Mouse (Mus musculus): Measurements from ENCODE around the gene Klhdc3. TPM values are rescaled to one million over a fixed set of nuclear protein-coding genes. Genes with fewer than 3 reads are reported as not detected.
A peak's percentile ranks its signal among the peaks of the same experiment; 100 is the strongest.

Klhdc3 gene
- polyA plus RNA-seq, 1 experiment from 2014 or later = 133 TPM

DNA sequence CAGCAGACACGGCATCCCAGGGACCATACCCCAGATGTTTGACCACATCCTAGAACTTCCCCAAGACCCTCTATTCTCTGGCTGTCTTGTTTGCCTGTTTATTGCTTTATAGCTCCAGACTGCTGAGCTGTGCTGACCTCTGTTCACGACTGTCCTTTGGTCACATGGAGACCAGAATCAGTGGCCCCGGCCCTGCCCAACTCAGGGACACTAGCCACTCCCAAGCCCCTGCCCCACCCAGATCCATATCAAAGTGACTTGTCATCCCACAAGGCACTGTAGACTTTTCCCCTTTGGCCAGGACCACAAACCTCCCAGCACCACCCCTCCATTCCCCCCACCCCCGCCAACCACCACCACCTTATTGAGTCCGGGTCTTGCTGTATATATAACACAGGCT lies 18.5 kb upstream of the Klhdc3 start:
- peaks cover 28% of the 10 kb centered on the region for H3K4me1 ChIP-seq
- H3K4me3 ChIP-seq = no peak overlapping the region
- no peak overlapping the region for H3K27ac ChIP-seq
- H3K27me3 ChIP-seq = no peaks in the 10 kb centered on the region
- peaks cover 50% of the 10 kb centered on the region for H3K36me3 ChIP-seq
- no peak overlapping the region; the same call in 1 of the 2 replicates for H3K9ac ChIP-seq
- no peaks in the 10 kb centered on the region for H3K9me3 ChIP-seq
- 88% methylated on average over 5 of the region's 5 CpGs for WGBS
- ATAC-seq (ENCODE audit: insufficient number of reproducible peaks, insufficient read depth, low FRiP score, low TSS enrichment, low read depth) = no peak
- no peak overlapping the region for H3K4me2 ChIP-seq

DNA sequence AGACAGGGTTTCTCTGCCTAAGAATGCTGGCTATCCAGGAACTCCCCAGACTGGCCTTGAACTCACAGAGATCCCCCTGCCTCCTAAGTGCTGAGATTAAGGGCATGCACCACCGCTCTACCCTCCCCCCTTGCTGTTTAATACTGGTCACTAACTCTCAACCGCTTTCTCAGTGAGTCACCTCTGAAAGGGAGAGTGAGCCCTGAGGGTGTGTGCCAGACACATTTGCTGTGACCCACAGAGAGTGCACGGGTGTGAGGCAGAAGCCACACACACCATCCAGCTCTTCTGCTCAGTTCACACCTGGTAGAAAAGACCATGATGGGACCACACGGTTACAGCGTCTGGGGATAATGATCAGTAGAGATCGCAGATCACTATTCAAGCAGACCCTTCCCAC lies 17.8 kb upstream of the Klhdc3 start:
- peaks cover 22% of the 10 kb centered on the region for H3K4me1 ChIP-seq
- no peak overlapping the region for H3K4me3 ChIP-seq
- no peak overlapping the region for H3K4me2 ChIP-seq
- H3K27me3 ChIP-seq = no peaks in the 10 kb centered on the region
- ATAC-seq (ENCODE audit: insufficient number of reproducible peaks, insufficient read depth, low FRiP score, low TSS enrichment, low read depth) = no peak
- peaks cover 53% of the 10 kb centered on the region for H3K36me3 ChIP-seq
- H3K9me3 ChIP-seq = no peaks in the 10 kb centered on the region
- no peak overlapping the region for H3K9ac ChIP-seq
- WGBS = 82% methylated on average over 6 of the region's 6 CpGs
- no peak overlapping the region for H3K27ac ChIP-seq

DNA sequence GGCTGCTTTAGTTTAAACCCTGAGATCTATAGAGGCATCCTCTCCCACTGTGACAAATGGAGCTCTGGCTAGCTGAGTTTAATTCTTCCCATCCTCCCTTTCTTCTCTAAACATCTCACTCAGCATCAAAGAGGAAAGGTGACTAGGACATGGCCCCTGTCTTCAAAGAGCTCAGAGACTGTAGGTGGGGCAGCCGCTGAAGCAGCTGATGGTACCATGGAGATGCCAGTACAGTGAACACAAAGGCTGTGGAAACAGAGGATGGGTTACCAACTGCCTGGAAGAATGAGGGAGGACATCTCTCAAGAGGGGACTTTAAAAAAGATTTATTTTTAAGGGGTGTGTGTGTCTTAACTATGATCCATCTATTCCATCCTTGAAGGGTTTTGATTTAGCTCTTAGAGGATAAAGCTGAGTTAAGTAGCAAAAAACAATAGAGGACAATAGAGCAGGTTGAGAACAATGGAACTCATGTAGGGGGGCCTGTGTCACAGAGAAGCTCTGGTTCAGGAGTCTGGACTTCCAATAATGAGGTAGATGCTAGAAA lies 13.9 kb upstream of the Klhdc3 start:
- H3K4me1 ChIP-seq = no peaks in the 10 kb centered on the region
- no peak overlapping the region for H3K4me3 ChIP-seq
- H3K9me3 ChIP-seq = no peaks in the 10 kb centered on the region
- H3K27me3 ChIP-seq = no peaks in the 10 kb centered on the region
- H3K36me3 ChIP-seq = peaks cover 48% of the 10 kb centered on the region
- WGBS = 85% methylated on average over 1 of the region's 1 CpGs
- H3K27ac ChIP-seq = no peak overlapping the region
- H3K9ac ChIP-seq = no peak overlapping the region
- ATAC-seq (ENCODE audit: insufficient number of reproducible peaks, insufficient read depth, low FRiP score, low TSS enrichment, low read depth) = no peak
- no peak overlapping the region for H3K4me2 ChIP-seq

DNA sequence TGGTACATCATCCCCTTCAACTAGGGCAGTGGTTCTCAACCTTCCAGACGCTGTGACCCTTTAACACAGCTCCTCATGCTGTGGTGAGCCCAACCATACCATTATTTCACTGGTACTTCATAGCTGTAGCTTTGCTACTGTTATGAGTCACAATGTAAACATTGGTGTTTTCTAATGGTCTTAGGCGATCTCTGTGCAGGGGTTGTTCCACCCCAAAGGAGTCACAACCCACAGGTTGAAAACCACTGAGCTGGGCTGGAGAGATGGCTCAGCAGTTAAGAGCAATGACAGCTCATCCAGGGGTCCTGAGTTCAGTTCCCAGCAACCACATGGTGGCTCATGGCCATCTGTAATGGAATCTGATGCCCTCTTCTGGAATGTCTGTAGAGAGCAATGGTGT lies 10.7 kb upstream of the Klhdc3 start:
- Histone ChIP-seq H3K4me2 (no peak overlapping the region), H3K36me3 (peaks cover 38% of the 10 kb centered on the region), H3K4me3 (no peak overlapping the region), H3K4me1 (no peaks in the 10 kb centered on the region), H3K9ac (no peak overlapping the region), H3K9me3 (no peaks in the 10 kb centered on the region), H3K27ac (no peak overlapping the region), H3K27me3 (no peaks in the 10 kb centered on the region)
- ATAC-seq (ENCODE audit: insufficient number of reproducible peaks, insufficient read depth, low FRiP score, low TSS enrichment, low read depth) = no peak
- WGBS = 88% methylated on average over 2 of the region's 2 CpGs

DNA sequence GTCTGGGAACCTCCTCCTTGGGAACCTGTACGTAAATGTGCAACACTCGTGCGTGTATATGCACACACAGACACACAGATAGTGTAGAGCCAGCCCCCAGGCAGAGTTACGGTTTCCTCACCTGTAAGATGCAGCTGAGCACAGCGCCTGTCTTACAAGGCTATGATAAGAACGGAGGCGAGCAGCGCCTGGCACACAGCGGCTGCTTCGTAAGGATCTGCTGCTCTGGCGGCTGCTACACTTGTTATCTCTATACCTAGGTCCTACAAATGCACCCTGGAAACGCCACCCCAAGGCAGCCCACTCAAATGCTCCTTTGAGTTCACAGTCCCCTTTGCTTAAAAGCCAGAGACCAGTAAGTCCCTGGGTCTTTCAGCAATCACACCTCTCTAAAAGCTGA lies 10.0 kb upstream of the Klhdc3 start:
- no peaks in the 10 kb centered on the region for H3K9me3 ChIP-seq
- 96% methylated on average over 12 of the region's 12 CpGs for WGBS
- H3K9ac ChIP-seq = no peak overlapping the region
- H3K4me1 ChIP-seq = no peaks in the 10 kb centered on the region
- H3K27me3 ChIP-seq = no peaks in the 10 kb centered on the region
- ATAC-seq (ENCODE audit: insufficient number of reproducible peaks, insufficient read depth, low FRiP score, low TSS enrichment, low read depth) = no peak
- no peak overlapping the region for H3K27ac ChIP-seq
- no peak overlapping the region for H3K4me3 ChIP-seq
- H3K36me3 ChIP-seq = peaks cover 38% of the 10 kb centered on the region
- no peak overlapping the region for H3K4me2 ChIP-seq

DNA sequence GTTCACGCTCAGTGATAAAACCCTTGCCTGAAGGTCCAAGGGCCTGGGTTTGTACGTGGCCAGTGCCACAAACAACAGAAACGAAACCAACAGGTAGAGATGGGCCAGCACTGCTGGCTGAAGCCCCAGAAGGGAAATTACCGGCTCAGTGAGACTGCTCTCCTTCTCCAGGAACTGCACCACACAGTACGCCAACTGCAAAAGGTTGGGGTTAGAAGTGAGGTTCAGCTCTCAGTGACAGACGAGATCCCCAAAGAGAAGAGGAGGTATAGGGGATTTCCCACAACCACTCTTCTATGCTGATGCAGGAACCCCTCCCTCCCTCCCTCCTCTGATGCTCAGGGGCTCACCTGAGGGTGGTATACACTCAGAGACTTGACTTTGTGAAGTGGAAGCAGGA lies 5.2 kb upstream of the Klhdc3 start:
- H3K9me3 ChIP-seq = no peaks in the 10 kb centered on the region
- peaks cover 53% of the 10 kb centered on the region for H3K36me3 ChIP-seq
- no peak overlapping the region for H3K9ac ChIP-seq
- H3K4me2 ChIP-seq = no peak overlapping the region
- H3K4me1 ChIP-seq = peaks cover 9% of the 10 kb centered on the region
- H3K4me3 ChIP-seq = no peak overlapping the region
- H3K27ac ChIP-seq = no peak overlapping the region
- ATAC-seq (ENCODE audit: insufficient number of reproducible peaks, insufficient read depth, low FRiP score, low TSS enrichment, low read depth) = no peak
- no peaks in the 10 kb centered on the region for H3K27me3 ChIP-seq
- WGBS = 91% methylated on average over 6 of the region's 6 CpGs

DNA sequence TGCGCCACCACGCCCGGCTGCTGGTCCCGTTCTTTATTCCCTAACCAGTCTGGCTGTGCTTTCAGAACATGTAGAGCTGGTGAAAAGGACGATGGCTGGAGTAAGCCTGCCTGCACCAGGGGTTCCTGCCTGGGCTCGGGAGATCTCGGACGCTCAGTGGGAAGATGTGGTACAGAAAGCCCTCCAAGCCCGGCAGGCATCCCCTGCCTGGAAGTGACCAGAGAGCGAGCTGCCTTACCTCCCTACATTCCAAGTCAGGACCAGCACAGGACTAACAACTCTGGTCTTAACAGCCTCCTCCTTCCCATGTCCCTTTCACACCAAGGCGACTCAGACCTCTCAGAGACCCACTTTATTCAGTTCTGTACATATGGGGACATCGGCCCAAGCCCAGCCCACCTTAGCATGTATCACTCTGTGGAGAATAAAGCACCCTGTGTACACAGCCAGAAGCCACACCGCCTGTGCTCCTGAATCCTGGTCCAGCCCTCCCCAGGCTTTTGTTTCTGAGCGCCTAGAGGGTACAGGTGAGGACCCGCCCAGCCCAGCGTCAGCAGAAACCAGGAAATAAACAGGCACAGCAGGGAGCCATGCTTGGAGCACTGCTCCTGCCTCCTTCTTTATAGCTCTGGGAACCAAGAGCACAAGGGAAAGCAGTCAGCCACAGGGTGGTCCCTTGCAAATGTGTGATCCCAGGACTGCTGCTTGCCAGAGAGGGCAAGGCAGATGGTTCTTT lies 2.1 kb upstream of the Klhdc3 start:
- Histone ChIP-seq H3K9ac (no peak overlapping the region), H3K9me3 (no peaks in the 10 kb centered on the region), H3K4me3 (no peak overlapping the region), H3K4me2 (no peak overlapping the region), H3K27ac (no peak overlapping the region), H3K4me1 (peaks cover 27% of the 10 kb centered on the region), H3K36me3 (peaks cover 59% of the 10 kb centered on the region), H3K27me3 (no peaks in the 10 kb centered on the region)
- ATAC-seq (ENCODE audit: insufficient number of reproducible peaks, insufficient read depth, low FRiP score, low TSS enrichment, low read depth) = no peak
- WGBS = 81% methylated on average over 16 of the region's 16 CpGs

DNA sequence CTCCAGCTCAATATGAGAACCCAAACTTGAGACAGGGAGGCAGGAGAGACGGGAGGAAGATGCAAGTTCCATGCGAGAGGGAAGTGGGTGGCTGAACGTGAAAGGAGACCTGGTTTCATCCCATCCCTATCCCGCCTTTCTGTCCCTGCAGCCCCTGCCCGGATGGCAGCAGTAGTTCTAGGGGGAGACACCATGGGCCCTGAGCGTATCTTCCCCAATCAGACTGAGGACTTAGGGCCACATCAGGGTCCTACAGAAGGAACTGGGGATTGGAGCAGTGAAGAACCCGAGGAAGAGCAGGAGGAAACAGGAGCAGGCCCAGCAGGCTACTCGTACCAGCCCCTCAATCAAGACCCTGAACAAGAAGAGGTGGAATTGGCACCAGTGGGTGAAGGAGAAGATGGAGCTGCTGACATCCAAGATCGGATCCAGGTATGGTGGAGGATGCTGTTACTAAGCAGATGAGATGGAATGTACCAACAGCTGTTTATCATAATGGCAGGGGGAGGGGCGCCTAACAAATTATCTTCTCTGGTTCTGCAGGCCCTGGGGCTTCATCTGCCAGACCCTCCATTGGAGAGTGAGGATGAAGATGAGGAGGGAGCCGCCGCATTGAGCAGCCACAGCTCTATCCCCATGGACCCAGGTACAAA lies 878 bp upstream of the Klhdc3 start:
- Histone ChIP-seq H3K36me3 (peaks cover 60% of the 10 kb centered on the region), H3K9me3 (no peaks in the 10 kb centered on the region), H3K4me2 (peak overlapping the region; percentile 95), H3K27ac (peak overlapping the region; percentile 84), H3K4me3 (peak overlapping the region; percentile 89), H3K27me3 (no peaks in the 10 kb centered on the region), H3K4me1 (peaks cover 27% of the 10 kb centered on the region), H3K9ac (peak overlapping the region; percentile 84)
- whole genome bisulfite sequencing = 11% methylated on average over 12 of the region's 12 CpGs
- ATAC-seq (ENCODE audit: insufficient number of reproducible peaks, insufficient read depth, low FRiP score, low TSS enrichment, low read depth) = no peak

DNA sequence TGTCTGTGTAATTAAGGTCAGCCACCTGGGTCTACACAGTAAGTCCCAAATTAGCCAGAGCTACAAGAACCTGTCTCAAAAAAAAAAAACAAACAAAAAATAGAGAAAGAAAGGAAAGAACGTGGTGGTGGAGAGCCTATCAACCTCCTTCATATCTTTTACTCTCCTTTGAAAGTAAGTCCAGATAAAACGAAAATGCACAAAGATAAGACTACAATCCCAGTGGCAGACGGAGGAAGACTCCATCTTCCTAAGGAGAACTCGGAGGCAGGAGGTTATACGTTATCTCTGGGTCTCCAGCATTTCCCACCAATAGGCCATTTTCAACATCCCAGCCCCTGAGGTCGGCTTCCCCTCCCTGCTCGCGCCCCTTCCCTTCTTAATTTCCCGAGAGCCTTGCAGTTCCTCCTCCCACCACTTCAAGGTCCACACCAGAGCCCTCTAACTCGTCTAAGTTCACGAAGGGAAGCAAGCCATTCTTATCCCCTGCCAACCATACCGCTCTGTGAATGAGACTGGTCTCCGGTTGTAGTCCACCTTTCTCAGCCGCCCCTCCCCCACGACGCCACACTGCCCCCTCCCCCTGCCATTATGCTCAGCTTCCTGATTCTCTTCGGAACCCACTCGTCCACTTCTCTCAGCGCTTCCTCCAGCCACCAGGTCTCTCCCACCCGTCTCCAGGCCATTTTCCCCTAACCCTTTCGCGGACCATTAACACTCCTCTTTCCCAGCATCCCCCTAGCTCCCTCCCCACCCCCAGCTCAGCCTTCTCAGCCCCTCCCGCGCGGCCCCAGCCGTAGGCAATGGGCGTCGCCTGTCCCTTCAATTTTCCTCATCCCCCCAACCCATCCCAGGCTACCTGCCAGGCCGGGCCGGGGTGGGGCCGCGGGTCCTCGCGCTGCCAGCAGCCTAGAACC lies 613 bp downstream of the Klhdc3 start:
- H3K4me3 ChIP-seq = peak overlapping the region; percentile 89
- peak overlapping the region; percentile 90 for H3K27ac ChIP-seq
- peak; percentile 38 for ATAC-seq (ENCODE audit: insufficient number of reproducible peaks, insufficient read depth, low FRiP score, low TSS enrichment, low read depth)
- H3K4me1 ChIP-seq = peaks cover 32% of the 10 kb centered on the region
- H3K9me3 ChIP-seq = no peaks in the 10 kb centered on the region
- H3K9ac ChIP-seq = peak overlapping the region; percentile 84
- peaks cover 60% of the 10 kb centered on the region for H3K36me3 ChIP-seq
- under 1% methylated on average over 34 of the region's 34 CpGs for WGBS
- H3K27me3 ChIP-seq = no peaks in the 10 kb centered on the region
- peak overlapping the region; percentile 95 for H3K4me2 ChIP-seq

DNA sequence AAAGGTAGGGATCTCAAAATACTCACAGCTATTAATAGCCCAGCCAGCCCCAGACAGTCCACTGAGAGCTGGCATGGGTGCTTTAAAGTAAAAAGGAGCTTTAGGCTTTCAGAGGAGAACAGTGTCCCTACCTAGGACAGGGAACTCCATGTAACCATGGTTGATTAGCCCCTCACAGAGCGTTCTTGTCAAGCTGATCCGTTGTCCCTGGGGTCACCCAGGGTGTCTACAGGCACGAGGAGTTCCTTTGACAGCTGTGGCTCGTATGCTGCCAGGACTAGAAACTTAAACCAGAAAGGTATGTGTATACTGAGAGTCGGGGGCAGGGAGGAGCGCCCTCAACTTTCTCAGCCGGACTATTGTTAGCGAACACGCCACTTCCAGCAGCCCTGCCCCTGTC lies 1.8 kb downstream of the Klhdc3 start:
- Histone ChIP-seq H3K36me3 (peaks cover 52% of the 10 kb centered on the region), H3K4me2 (peak overlapping the region; percentile 95), H3K4me1 (peaks cover 40% of the 10 kb centered on the region), H3K9me3 (no peaks in the 10 kb centered on the region), H3K4me3 (peak overlapping the region; percentile 89), H3K27me3 (no peaks in the 10 kb centered on the region), H3K27ac (peak overlapping the region; percentile 90), H3K9ac (peak overlapping the region; percentile 84)
- 31% methylated on average over 9 of the region's 9 CpGs for WGBS
- no peak for ATAC-seq (ENCODE audit: insufficient number of reproducible peaks, insufficient read depth, low FRiP score, low TSS enrichment, low read depth)

DNA sequence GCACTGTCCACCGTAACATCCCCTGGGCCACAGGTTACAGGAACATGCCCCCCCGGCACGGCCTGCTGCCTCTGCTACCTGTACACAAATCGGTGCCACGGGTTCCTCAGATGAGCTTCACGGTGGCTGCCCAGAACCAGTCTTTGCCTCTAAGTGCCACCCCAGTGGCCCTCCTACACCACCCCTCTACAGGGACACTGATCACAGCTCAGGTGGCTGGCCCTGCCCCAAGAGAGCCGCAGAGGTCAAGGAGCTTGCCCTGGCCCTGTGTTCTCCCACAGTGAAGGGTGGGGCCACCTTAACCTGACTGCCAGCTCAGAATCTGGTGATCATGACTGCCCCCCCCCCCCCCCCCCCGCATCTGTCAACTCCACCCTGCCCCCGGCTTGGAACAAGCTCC lies 2.3 kb downstream of the Klhdc3 start, which contains the start of gene Mea1:
Mea1 (plus strand) TSS at position 378 of the 400 bp plus-strand sequence.
- Histone ChIP-seq H3K9ac (peak within 1 kb of the TSS; percentile 84), H3K36me3 (peaks cover 47% of the 10 kb centered on the region), H3K27me3 (no peaks in the 10 kb centered on the region), H3K4me1 (peaks cover 41% of the 10 kb centered on the region), H3K4me3 (peak within 1 kb of the TSS; percentile 89), H3K4me2 (peak within 1 kb of the TSS; percentile 95), H3K9me3 (no peaks in the 10 kb centered on the region), H3K27ac (peak within 1 kb of the TSS; percentile 90)
- 81% methylated on average over 9 of the region's 9 CpGs for WGBS
- ATAC-seq (ENCODE audit: insufficient number of reproducible peaks, insufficient read depth, low FRiP score, low TSS enrichment, low read depth) = no peak
